Mouse (Mus musculus) cerebellum, adult 11 months (tissue): ENCODE measurements around the gene Taldo1.
A peak's percentile ranks its signal among the peaks of the same experiment; 100 is the strongest.

Experiments used
- DNase-seq: peaks from one replicate; pipeline ENCODE4 v3.0.0; 2022

Gene Taldo1

DNA sequence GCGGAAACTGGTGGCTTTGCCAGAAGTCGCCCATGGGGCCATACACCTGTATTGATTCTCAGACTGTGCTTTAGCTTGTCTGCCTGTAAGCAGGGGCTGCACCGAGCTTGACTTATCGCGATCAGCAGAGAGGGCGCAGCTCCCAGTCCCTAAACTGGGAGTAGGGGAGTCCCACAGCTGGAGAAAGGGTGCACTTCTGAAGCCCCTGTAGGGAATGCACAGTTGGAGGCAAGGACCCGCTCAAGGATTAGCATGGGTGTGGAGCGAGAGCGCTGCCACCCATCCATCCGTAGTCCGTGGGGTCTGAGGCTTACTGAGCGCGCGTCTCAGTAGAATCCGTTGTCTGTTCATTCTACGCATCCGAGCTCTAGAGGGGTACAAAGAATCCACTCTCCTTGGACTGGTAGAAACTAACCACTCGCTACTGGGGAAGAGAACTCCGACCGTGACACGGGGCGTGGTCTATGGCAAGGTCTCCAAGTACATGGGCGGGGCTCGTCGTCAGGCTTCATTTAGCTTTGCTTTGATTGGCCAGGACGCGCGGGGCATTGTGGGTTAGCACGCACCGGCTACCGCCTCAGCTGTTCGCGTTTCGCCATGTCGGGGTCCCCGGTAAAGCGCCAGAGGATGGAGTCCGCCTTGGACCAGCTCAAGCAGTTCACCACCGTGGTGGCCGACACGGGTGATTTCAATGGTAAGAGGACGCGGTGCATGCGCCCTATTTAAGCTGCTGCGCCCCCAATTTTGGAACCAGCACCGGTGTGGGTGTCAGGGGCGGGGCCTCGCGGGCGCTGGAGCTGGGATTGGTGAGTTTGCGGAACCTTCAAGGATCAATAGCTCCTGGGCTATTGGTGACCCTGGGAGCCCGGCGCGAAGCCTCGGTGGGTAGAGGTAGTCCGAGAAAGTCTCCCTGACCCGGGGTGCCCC is at the start of gene Taldo1:
Gene Taldo1, plus strand, starts transcription at position 575 of the 927 bp plus-strand sequence.
- peak; percentile 92 for DNase-seq

DNA sequence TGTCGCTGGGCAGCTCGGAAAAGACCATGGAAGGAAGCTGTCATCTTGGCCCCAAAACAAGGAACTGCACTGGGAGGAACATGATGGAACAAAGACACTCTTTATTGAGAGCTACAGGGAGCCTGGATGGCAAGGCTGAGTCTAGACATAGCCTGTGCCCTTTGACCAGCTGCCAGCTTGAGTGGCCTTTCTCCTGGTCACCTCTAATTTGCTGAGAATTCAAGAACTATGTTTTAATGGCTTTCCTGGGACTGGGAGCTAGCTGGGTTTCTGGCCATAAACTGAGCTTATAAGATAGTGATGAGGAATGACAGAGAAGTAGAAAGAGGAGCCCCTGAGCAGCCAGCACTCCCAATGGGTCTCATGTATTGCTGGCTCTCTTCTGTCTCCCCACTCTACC is 48.8 kb upstream of the Taldo1 start:
- DNase-seq = no peak

DNA sequence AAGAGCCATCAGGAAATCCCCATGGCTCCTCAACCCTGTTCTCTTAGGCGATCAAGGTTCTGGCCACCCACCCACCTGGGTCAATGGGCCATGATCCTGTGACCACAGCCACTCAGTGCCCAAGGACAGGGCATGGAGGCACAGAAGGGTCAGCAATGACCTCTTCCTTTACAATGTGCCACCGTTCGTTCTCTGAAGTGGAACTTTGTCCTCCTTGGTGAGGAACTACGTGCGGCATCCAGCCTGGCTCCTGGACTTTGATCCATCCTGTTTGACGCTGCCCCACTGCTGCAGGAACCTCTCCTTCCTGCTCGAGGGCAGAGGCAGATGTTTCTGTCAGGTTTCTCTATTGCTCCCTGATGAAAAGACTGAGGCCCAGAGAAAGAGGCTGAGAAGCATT is 48.3 kb upstream of the Taldo1 start:
- no peak for DNase-seq

DNA sequence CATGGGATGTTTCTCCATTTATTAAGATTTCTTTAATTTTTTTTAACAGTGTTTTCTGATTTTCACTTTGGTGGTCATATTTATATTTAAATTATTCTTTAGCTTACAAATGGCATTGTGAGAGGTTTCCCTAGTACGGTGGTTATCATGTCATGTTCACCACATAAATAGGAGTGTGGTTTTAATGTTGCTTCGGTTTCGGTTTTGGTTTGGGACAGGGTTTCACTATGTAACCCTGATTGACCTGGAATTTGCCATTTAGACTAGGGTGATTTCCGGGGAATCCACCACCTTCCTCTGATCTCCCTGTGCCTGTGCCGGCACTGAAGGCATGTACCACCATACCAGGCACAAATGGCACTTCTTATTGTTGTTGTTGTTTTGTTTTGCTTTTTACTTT is 47.2 kb upstream of the Taldo1 start:
- no peak for DNase-seq

DNA sequence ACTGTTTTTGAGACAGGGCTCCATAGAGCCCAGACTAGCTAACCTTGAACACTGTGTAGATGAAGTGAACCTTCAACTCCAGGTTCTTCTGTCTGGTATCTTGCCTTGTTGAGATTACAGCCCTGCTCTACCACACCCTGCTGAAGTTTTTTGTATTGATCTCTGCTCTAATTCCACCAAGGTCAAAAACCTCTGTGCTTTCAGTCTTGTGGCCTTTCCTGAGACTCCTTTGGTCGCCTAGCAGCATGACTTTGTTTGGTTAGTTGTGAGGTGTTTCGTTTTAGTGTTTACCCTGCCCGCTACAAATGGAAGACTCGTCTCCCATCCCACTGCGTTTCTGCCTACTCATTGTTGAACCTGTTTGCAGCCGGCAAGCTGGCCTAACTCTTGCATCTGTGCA is 40.9 kb upstream of the Taldo1 start:
- DNase-seq = no peak

DNA sequence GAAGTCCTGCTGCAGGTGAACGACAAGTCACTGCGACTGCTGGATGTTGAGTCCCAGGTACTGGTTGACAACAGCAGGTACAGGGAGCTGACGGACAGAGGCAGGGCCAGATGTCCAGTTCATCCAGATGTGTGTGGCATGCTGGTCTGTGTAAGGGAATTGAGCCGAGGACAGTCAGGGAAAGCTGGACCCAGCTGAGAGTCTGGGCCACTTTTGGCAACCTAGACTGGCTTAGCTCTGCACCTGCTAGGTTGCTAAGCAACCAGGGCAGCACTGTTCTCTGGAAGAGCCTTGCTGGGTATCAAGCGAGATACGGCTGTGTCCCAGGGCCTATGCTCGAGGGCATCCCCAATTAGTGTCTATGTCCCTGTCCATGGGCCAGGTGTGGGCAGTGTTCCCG is 36.9 kb upstream of the Taldo1 start:
- DNase-seq = no peak

DNA sequence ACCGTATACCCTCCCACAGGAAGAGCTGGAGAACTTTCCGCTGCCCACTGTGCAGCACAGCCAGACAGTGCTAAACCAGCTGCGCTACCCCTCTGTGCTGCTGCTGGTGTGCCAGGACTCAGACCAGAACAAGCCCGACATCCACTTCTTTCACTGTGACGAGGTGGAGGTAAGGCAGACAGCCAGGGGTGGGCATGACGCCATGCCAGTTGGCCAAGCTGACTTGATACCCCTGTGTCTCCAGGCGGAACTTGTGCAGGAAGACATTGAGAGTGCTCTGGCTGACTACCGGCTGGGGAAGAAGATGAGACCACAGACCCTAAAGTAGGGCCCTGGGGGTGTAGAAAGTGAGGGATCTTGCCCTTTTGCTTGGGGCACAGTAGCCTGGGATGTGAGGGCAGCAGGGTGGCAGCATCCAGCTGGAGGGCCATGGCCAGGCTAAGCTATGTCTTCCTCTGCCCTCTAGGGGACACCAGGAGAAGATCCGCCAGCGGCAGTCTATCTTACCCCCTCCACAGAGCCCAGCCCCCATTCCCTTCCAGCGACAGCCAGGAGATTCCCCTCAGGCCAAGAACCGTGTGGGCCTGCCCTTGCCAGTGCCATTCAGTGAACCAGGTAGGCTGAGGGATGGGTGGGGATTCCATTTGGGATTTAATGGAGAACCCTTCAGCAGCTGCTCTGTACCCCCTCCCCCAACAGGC is 36.2 kb upstream of the Taldo1 start:
- DNase-seq = no peak

DNA sequence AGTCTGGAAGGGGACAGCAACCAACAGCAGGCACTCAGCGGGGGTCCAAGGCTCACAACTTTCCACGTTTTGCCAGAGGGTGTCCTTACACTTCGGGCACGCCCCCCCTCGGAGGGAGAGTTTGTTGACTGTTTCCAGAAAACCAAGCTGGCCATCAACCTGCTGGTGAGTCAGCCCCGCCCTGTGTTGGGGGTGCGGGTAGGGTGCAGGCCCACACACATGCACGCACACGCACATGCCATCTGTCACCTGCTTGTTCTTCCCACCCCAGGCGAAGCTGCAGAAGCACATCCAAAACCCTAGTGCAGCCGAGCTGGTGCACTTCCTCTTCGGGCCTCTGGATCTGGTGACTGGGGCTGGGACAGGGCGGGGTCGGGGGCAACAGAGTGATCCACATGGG is 35.0 kb upstream of the Taldo1 start:
- no peak for DNase-seq

DNA sequence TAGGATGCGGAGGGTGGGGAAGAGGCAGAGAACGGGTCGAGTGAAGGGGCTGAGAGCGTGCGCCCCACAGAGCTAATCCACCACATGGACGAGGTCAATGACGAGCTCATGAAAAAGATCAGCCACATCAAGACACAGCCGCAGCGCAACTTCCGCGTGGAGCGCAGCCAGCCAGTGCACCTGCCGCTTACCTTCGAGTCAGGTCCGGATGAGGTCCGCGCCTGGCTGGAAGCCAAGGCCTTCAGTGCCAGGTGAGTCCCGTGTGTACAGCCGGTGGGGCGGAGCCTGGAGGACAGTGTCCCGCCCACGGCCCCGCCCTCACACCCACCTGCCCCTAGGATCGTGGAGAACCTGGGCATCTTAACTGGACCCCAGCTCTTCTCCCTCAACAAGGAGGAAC is 30.5 kb upstream of the Taldo1 start:
- peak; percentile 71 for DNase-seq

DNA sequence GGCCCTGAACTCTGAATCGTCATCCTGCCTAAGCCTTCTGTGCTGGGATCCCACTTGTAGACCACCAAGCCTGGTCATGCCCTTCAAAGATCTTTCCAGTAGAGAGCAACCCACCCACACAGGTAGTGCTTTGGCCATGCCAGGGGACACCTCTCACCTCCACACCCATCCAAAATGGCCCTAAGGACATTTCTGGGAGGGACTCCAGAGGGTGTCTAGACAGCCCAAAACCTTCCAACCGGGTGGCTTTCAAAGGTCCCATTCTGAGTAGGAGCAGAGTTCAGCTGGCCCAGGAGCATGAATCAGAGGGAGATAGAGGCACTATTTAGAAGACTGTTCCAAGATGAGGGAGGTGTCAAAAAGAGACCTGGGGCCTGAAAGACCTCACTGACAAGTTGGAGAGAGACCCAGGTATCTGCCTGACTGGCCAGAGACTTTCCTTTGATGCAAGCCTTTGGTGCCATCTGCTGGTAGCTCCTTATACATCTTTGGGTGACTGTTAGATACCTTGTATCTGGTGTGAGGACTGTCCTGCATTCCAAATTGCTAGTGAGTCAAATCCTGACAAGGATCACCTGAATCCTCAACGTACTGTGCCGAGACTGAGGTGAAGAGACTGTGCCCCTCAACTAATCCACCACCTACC is 28.8 kb upstream of the Taldo1 start:
- peak; percentile 77 for DNase-seq

DNA sequence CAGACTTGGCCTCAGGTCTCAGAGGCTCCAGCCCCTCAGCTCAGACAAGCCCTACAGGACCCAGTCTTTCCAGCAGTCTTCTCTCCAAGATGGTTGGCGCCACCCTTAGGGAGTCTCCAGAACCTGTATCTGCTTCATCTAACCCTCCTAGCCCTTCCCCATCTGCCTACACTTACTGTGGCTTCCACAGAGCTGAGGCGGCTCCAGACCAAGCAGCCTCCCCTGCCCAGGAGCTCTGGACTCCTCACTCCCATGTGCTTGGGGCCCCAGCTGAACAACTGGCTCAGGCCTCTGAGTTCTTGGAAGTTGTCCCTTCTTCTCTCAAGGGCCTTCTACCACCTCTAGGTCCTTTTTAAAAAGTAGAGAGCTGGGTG is 28.3 kb upstream of the Taldo1 start:
- DNase-seq = no peak

DNA sequence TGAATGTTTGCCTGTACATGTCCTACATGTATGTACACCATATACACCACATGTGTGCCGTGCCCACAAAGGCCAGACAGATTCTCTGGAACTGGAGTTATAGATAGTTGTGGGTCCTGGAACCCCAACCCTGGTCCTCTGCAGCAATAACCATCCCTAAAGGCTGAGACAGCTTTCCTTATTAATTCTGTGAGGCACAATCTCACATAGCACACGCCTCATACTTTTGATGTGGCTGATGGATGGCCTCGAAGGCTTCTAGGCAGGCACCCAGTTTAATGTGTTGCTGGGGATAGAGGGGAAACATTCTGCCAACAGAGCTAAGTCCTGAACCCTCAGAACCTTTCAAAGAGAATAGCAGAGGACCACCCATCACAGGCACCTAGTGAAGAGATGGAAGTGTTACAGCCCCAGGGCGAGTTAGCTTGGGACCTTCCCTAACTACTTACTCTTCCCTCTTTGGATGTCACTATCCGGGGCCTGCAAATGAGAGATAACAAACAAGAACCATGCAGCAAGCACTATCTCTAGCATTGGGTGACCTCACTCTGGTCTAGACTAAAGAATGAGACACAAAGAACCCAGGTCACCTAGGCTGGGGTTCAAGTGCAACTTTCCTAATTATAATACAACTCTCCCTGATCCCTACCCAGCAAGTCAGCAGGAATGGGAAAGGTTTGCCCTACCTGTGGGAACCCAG is 27.5 kb upstream of the Taldo1 start:
- DNase-seq = no peak

DNA sequence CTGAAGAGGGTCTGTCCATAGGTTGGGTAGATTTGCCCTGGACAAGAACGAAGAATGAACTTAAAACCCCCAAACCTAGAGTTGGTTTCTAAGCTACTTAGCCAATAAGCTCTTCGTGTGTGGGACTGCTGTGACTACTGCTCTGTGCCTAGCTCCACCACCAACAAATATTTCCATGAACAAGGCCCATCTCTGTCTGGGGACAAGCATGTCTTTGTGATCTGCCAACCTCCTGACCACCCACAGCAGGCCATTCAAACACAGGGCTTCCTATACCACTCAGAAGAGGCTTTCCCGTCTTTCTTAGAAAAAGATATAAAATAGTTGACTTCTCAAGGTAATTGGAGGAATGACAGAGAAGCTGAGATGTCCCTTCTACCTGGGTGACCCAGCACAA is 27.0 kb upstream of the Taldo1 start:
- no peak for DNase-seq

DNA sequence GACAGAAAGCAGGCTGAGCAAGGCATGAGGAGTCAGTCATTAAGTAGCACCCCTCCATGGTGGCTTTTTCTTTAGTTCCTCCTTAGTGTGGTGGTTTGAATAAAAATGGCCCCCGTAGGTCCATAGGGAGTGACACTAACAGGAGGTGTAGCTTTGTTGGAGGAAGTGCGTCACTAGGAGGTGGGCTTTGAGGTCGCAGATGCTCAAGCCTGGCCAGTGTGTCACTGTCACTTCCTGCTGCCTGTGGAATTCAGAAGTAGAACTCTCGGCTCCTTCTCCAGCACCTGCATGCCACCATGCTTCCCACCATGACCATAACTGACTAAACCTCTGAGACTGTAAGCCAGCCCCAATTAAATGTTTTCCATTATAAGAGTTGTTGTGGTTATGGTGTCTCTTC is 24.6 kb upstream of the Taldo1 start:
- no peak for DNase-seq

DNA sequence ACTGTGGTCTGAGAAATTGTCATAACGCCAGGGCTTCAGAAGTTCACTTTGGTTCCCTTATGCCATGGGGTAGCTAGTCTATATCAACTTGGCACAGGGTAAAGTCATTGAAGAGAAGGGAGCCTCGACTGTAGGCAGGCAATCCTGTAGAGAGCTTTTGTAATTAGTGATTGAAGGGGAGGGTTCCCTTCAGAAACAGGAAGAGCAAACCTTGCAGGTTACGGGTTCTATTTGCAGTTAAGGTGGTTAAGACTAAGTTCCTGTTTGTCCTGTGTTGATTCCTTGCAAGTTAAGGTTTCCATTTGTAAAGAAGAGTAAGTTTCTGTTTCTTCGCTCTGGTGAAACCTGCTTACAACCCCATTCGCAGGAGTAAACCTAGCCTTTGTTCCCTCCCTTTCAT is 22.1 kb upstream of the Taldo1 start:
- DNase-seq = no peak

DNA sequence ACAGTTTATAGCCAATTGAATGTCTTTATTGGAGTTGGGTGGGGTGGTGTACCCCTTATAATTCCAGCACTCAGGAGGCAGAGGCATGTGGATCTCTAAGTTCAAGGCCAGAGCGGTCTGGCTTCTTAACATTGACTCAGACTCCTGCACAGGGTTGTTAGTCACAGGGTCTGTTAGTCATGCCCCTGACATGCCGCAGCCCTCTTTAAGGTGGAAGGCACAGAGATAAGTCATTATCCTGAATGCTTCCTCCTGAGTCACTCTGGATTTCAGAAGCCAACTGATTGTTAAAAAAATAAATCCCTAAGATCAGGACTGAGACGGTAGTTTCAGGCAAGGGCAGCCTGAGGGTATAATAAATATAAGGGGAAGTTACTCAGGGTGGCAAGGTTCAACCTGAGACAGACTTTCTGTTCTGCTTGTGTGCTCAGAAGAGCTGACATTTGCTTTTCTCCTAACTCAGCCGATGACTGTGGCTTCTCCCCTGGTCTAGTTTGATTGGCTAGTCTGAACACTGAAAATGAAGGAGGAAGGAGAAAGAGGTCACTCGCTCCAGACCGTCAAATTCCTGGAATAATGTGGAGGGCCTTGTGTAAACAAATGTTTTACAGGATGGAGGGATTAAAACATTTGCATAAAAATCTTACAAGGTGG is 19.9 kb upstream of the Taldo1 start:
- DNase-seq = no peak

DNA sequence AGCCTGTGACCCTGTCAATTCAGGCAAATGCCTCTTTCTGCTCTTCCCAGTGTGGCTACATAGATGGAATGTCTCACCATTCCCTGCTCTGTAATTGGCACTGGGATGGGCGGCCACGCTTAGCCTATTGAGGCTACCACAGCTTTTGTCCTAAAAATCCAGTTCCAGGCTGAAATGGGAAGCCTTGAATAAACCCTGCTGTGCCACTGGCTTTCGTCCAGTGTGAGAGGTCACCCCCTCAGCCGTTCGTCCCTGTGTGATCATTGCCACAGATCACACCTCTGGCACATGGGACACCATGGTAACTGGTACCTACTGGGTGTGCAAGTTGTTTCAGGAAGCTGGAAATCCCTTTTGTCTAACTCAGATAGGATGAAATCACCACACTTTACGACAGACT is 18.4 kb upstream of the Taldo1 start:
- DNase-seq = no peak

DNA sequence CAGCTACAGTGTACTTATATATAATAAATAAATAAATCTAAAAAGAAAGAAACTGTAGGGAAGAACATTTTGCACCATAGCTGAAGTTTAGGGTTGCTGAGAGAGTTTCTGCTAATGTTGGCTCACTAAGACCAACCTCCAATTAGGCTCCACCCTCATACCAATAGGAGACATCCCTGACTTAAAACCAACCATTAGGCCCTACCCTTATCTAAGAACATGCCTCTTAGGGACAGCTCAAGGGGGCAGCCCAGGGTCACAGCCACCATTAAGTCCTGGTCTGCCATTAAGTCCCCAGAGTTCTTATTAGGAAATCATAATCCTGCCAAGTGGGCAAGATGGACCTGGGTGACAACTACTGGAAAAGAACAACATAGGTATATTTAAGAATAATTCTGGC is 17.6 kb upstream of the Taldo1 start:
- DNase-seq = no peak

DNA sequence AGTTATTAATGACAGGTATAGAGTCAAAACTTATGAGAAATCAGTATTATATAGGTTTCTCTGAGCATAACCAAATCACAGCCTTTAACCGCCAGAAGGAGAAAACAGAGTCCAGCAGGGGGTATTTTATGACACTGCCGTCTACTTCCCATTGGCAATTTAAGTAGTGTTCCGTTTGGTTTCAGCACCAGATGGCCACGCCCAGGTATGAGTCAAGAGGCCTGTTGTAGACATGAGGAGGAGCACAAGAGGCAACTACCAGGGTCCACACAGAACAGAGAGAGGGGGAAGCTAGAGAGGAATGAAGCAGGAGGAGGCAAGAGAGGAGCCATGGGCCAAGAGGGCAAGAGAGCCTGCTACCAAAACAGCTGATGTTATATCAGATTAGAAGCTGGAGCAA is 12.4 kb upstream of the Taldo1 start:
- no peak for DNase-seq

DNA sequence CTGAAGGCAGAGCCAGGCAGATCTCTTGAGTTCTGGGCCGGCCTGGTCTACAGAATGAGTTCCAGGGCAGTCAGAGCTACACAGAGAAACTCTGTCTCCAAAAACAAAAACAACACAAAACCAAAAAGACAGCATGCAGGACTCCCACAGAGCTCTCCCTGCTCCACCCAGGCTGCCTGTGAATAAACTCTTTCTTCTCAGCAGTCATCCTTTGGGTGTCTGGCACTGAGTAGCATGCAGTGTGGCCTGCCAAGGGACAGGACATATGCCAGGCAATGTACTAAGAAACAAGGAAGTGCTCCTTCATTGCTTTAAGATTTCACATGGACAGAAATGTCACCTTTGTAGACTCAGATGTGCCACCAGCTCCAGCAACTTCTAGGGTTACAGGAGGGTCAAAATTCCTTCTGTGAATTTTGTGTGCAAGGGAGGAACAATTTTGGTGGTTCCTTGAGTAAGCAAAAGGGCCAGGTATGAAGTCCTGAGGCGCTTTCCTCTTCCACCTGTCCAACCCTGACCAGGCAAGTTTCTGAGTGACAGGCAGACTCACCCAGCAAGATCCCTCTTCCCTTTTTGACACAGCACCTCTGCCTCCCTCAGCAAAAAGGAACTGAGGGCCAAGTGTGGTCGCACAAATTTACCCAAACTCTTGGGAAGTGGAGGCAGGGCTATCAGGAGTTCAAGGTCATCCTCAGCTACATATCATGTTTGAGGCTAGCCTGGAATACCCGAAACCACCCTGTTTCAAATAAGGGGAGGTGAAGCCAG is 10.7 kb upstream of the Taldo1 start:
- no peak for DNase-seq

DNA sequence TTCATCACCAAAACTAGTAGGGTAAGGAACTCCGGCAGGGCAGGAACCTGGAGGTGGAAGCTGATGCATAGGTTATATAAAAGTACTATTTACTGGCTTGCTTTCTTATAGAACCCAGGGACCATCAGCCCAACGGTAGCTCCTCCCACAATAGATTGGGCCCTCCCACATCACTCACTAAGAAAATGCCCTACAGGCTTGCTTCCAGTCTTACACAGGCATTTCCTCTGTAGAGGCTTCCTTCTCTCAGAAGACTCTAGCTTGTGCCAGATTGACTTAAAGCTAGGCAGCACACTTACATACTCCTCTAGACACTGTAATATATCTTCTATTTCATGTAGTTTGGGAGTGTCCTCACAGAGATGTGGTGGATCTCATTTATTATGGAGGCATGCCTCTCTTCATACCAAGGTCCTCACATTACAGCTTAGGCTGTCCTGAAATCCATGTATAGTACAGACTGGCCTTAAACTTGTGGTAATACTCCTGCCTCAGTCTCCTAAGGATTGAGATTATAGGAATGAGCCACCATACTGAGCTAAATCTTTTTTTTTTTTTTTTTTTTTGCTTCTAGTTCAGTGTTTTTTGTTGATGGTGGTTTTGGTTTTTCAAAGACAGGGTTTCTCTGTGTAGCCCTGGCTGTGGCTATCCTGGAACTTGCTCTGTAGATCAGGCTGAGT is 4.1 kb upstream of the Taldo1 start:
- DNase-seq = no peak
